Mouse (Mus musculus) CD4-positive, CD25-positive, alpha-beta regulatory T cell, adult 4 months (primary cell): ENCODE data around the gene Vmn1r85. TPM values are rescaled to one million over a fixed set of nuclear protein-coding genes. Genes with fewer than 3 reads are reported as not detected.

Experiments used
- ATAC-seq: one replicate; pipeline ENCODE4 v1.8.0; 2017
- polyA plus RNA-seq, 2 experiments: library from polyadenylated mRNA; unstranded; fragments of 100-300 nt; shearing (Covaris generic); gene quantifications; one replicate each; pipeline ENCODE4 v1.2.1; 2017

Vmn1r85 gene
- polyA plus RNA-seq, 2 experiments from 2014 or later: not detected

DNA sequence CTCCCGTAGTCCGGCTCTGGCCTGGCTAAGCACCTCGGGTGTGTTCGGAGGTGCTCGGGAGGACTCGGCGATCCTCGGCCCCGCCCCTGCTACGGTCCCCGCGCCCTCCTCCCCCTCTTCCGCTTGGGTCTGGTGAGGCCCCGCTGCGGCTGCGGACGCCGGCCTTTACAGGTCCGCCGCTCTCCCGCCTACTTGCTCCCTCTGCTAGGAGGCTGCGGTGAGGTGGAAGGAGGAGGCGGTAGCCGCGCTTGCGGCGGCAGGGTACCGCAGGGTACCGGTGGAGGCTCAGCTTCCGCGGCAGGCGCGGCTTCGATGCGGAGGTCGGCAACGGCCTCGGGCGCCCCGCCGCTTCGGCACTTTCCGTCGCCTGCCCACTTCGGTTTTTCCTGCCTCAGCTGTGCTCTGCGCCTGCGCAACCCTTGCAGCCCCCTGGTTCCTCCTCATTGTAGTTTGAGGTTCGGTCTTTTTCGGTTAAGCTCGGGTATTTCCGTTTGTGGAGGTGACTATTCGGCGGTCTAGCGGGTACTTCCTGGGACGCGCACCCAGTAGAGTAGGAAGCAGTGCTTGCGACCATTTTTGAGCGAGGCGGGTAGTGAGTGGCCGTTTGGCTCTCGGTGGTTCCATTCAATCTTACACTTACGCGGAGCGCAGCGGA is 56.9 kb downstream of the Vmn1r85 start, which contains the start of gene Ube2m:
TSS of gene Ube2m (minus strand) at position 375 of the 655 bp plus-strand sequence.
- peak; percentile 78 for ATAC-seq

DNA sequence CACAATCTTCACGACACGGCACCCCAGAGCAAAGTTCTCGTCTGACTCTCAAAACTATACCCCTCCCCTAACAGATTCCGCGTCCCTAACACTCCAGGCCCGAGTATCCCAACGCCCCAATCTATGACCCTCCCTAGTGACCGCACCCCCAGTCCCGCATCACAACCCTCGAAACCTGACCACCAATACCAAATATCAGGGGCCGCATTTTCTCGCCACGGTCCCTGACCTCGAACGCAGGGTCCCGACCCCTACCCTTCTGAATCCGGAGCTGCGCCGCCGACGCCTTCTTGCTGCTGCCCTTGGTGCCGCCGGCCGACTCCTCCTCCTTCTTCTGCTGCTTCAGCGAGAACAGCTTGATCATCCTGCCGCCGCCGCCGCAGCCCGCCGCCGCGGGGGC is 57.6 kb downstream of the Vmn1r85 start:
- no peak for ATAC-seq

DNA sequence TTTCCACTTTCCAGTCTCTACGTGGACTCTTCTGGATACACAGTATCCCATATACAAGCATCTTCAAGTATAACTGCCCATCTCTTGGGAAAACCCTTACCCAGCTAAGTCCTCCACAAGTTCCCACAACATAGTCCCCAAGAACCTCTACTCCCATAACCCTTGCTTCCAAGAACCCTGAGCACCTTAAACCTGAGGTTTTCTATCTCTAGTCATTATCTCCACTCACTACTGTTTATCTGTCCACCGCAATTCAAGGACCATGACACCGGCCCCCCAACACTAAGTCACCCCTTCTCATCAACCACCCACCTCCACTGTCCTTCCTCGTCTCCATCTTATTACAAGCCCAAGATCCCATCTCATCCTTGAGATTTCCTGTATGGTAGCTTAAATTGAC is 58.2 kb downstream of the Vmn1r85 start:
- ATAC-seq: no peak

DNA sequence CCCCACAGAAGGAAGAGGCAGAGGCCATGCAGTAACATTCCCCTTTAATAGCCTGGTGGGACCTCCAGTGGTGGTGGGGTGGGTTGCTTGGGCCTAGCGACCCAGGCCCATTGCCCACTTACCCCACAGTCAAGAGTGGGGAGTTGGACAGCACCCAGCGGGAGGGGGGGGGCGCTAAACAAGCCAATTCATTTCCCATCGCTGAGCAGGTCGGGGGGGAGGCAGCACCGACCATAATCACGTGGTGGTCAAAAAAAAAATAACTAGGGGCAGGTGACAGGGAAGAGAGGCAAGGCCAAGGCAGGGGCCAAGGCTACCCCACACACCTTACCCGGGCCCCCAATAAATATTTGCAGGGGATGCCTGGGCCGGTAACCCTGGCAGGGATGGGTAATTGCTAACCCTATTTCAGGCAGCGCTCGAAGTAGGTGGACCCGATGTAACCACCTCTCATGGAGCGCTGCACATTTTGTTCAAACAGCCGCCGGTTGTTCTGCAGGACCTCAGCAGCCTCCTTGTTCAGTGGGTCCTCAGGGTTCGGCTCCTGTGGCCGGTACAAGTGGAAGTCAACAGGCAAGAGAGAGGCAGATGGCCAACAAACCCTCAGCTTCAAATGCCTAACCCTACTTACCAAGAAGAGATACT is 59.6 kb downstream of the Vmn1r85 start:
- no peak for ATAC-seq

DNA sequence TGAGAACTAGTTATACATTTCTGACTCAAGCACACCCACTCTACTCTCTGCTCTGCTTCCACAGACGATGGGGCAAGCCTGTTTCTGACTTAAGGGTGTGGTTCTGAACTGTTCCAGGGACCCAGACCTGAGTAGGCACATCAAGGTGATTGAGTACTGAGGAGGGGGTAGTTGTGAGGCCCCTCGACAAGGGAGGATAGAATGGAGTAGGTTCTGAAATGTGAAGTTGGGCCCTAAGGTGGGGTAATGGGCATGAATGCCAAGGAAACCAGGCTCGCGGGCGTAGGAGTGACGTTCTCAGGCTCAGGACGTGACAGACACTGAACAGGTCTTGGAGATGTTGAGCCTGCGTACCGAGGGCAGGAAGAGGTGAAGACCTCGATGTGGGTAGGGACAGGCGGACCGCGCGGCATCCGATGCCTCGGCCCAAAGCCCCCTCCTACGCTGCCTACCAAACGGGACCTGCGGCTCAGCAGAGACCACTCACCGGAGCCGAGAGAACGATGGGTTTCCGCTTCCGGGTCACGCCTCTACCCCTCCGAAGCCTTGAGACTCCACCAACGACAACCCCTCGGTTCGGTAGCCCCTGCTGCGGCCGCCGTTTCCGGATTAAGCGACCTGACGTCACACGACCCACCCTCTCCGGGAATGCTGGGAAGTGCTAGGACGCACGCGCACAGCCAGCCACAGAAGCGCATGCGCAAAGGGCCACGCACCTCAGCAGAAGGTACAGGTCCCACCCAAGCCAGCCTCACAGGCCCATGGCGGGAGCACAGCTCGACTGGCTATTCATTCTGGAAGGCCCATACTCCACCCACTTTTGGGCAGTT is 60.6 kb downstream of the Vmn1r85 start, which contains the start of gene Chmp2a:
TSS of gene Chmp2a (minus strand) at position 660 of the 830 bp plus-strand sequence.
- peak; percentile 68 for ATAC-seq

DNA sequence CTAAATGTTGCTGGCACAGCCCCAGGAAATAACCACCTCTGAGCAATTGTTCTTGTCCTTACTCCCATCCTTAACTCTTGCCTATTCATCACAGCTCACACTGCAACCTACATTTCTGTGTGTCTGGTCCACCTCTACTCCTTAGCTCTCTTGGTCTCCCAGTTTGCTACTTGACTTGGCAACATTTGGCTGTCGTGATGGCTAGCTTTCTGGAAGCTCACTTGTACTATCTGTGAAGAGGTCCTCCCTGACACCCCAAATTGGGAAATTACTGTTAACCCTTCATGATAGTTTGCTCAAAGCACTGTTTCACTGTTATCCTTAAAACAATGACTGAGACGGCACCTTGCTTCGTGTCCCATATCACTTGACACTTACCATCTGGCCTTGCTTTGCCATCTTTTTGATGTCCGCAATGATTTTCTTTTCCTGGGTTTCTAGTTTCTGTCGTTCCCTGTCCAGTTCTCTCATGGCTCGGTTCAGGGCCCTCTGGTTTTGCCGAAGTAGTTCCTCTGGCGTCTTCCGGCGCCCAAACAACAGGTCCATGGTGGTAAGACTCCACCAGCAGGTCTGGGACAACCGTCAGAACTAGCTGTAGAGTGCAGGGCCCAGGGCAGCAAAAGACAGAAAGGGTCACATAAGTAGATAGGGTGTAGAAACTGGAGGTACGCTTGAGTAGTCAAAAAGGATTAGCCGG is 61.4 kb downstream of the Vmn1r85 start:
- no peak for ATAC-seq

Other genes starting within 250 kb of the Vmn1r85 start
- 1 to 10 TPM; 1.0 to 1.7 TPM for gene Zfp128, start 214.0 kb downstream of the Vmn1r85 start, polyA plus RNA-seq
- 10 to 100 TPM in 1 of 2 experiments, 1 to 10 TPM in 1; 8.2 to 15.0 TPM for gene Zscan22, start 197.4 kb downstream of the Vmn1r85 start, polyA plus RNA-seq
- 1,000 to 10,000 TPM; 2,766 to 2,852 TPM for gene Rps5, start 172.9 kb downstream of the Vmn1r85 start, polyA plus RNA-seq
- gene Rnf225, start 167.8 kb downstream of the Vmn1r85 start, polyA plus RNA-seq: not detected
- gene Zfp324, start 129.3 kb downstream of the Vmn1r85 start, polyA plus RNA-seq: 1 to 10 TPM; 2.2 to 2.7 TPM
- gene Zfp446, start 117.3 kb downstream of the Vmn1r85 start, polyA plus RNA-seq: 1 to 10 TPM; 3.8 to 5.7 TPM
- gene Slc27a5, start 97.0 kb downstream of the Vmn1r85 start, polyA plus RNA-seq: under 1 TPM in 1 of 2 experiments, not detected in 1; 0.54 TPM
- gene Trim28, start 96.1 kb downstream of the Vmn1r85 start, polyA plus RNA-seq: 10 to 100 TPM; 37.1 to 75.2 TPM
- 1 to 10 TPM; 5.6 to 7.4 TPM for gene Zbtb45, start 85.1 kb downstream of the Vmn1r85 start, polyA plus RNA-seq
- gene Chmp2a, start 60.4 kb downstream of the Vmn1r85 start, polyA plus RNA-seq: 100 to 1,000 TPM; 259 to 278 TPM
- gene Ube2m, start 56.9 kb downstream of the Vmn1r85 start, polyA plus RNA-seq: 10 to 100 TPM in 1 of 2 experiments, 1 to 10 TPM in 1; 7.9 to 14.3 TPM
- under 1 TPM; 0.35 to 0.84 TPM for gene Mzf1, start 40.4 kb downstream of the Vmn1r85 start, polyA plus RNA-seq
- gene Vmn1r86, start 24.7 kb upstream of the Vmn1r85 start, polyA plus RNA-seq: under 1 TPM in 1 of 2 experiments, not detected in 1; 0.05 TPM
- gene Vmn1r87, start 45.0 kb upstream of the Vmn1r85 start, polyA plus RNA-seq: not detected
- under 1 TPM in 1 of 2 experiments, not detected in 1; 0.08 TPM for gene Vmn1r88, start 64.4 kb upstream of the Vmn1r85 start, polyA plus RNA-seq
- gene Vmn1r89, start 117.8 kb upstream of the Vmn1r85 start, polyA plus RNA-seq: not detected
- 10 to 100 TPM; 25.2 to 31.1 TPM for gene Lig1, start 182.1 kb upstream of the Vmn1r85 start, polyA plus RNA-seq
- gene Zswim9, start 183.5 kb upstream of the Vmn1r85 start, polyA plus RNA-seq: 1 to 10 TPM; 3.8 to 4.3 TPM
- gene Pla2g4c, start 229.5 kb upstream of the Vmn1r85 start, polyA plus RNA-seq: under 1 TPM; 0.28 to 0.34 TPM